Mouse (Mus musculus): ENCODE measurements around the gene Oosp2. TPM values are rescaled to one million over a fixed set of nuclear protein-coding genes. Genes with fewer than 3 reads are reported as not detected.

Gene Oosp2
- total RNA-seq, 1 experiment = not detected

DNA sequence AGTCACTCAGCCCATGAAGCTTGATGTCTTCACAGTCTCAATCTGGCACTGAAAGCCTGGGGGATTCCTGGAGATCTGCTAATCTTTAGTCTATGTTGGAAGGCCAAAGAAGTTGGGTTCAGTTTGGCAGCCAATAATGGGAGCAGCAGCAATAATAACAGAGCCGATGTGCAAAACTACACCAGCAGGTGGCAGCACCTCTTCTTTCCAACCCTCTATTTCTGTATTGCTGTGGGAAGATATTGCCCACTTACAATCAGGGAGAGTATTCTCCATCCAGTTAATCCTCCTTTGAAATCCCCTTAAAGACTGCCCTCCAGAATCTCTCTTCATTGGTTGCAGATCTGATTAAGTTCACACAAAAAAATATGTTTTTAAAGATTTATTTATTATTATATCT, 52.2 kb downstream of the Oosp2 start:
- in situ Hi-C loops (cut with MboI; ENCODE audit: low sequenced_read_pairs in 2 of 2, unreplicated experiment in 2 of 2) = loop anchor here (5.0 to 10.0 kb wide), 2 partner anchors 154 to 423 kb away; no protein-coding TSS in a partner anchor
- H3K9ac ChIP-seq (ENCODE audit: insufficient read depth, low read depth, low read length, poor library complexity, severe bottlenecking) = no peak overlapping the region
- H3K36me3 ChIP-seq (ENCODE audit: control insufficient read depth, insufficient read depth, low read length, poor library complexity, severe bottlenecking) = no peaks in the 10 kb centered on the region
- H3K9me3 ChIP-seq (ENCODE audit: control insufficient read depth, insufficient read depth, low read depth, low read length) = no peaks in the 10 kb centered on the region
- H3K4me3 ChIP-seq (ENCODE audit: insufficient read depth in 1 of 2, low read depth in 1 of 2, low read length in 2 of 2, poor library complexity in 1 of 2, severe bottlenecking in 1 of 2) = no peak overlapping the region
- TF ChIP-seq ZC3H11A (IDR thresholded peaks at IDR 0.05; ENCODE audit: borderline replicate concordance, low read depth, low read length) (peak; percentile 51; the same call in 1 of the 2 replicates), HCFC1 (IDR thresholded peaks at IDR 0.05; ENCODE audit: borderline replicate concordance, insufficient read depth, low read length) (no peak)
- H3K27ac ChIP-seq (ENCODE audit: insufficient read depth, low read depth, low read length, poor library complexity, severe bottlenecking) = no peak overlapping the region
- peak; percentile 38 for DNase-seq (ENCODE audit: low read depth, low spot score)
- H3K4me1 ChIP-seq (ENCODE audit: control insufficient read depth in 2 of 2, insufficient read depth in 2 of 2, low read length in 2 of 2, poor library complexity in 1 of 2) = peaks cover 0 to 2% of the 10 kb centered on the region in 2 experiments; a peak in 1 of 4 replicates

DNA sequence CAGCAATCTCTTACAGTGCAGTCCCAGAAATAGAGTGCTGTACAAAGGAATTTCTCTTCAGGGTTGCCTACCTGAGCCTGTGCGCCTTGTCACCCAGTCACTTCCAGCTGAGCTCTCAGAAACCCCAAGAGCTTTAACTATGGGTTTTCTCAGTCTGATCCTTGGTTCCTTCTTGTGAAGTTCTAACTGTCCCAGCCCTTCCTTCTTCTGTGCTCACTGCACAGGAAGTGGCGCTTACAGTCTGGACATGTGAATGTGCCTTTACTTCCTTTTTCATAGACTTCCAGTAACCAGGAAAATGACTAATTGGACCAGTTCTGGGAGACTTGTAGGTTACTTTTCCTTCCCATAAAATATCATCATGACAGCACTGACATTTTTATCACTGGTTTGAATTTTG, 55.8 kb downstream of the Oosp2 start, which contains the start of gene Ms4a6d:
TSS of gene Ms4a6d (minus strand) at position 247 of the 400 bp plus-strand sequence.
- H3K9ac ChIP-seq (ENCODE audit: insufficient read depth, low read depth, low read length, poor library complexity, severe bottlenecking) = no peak within 1 kb of the TSS
- in situ Hi-C loops (cut with MboI; ENCODE audit: low sequenced_read_pairs in 2 of 2, unreplicated experiment in 2 of 2) = loop anchor here (5.0 to 10.0 kb wide), 2 partner anchors 158 to 420 kb away; no protein-coding TSS in a partner anchor
- no peaks in the 10 kb centered on the region for H3K9me3 ChIP-seq (ENCODE audit: control insufficient read depth, insufficient read depth, low read depth, low read length)
- no peaks in the 10 kb centered on the region for H3K4me1 ChIP-seq (ENCODE audit: control insufficient read depth in 2 of 2, insufficient read depth in 2 of 2, low read length in 2 of 2, poor library complexity in 1 of 2)
- no peak for DNase-seq (ENCODE audit: low read depth, low spot score)
- no peak within 1 kb of the TSS for H3K27ac ChIP-seq (ENCODE audit: insufficient read depth, low read depth, low read length, poor library complexity, severe bottlenecking)
- H3K4me3 ChIP-seq (ENCODE audit: insufficient read depth in 1 of 2, low read depth in 1 of 2, low read length in 2 of 2, poor library complexity in 1 of 2, severe bottlenecking in 1 of 2) = no peak within 1 kb of the TSS
- no peaks in the 10 kb centered on the region for H3K36me3 ChIP-seq (ENCODE audit: control insufficient read depth, insufficient read depth, low read length, poor library complexity, severe bottlenecking)
- TF ChIP-seq CHD2 (IDR thresholded peaks at IDR 0.05; ENCODE audit: low read depth, low read length) (no peak), ZC3H11A (IDR thresholded peaks at IDR 0.05; ENCODE audit: borderline replicate concordance, low read depth, low read length) (no peak), MAFK (IDR thresholded peaks at IDR 0.05; ENCODE audit: insufficient read depth, low read depth, low read length) (no peak), HCFC1 (IDR thresholded peaks at IDR 0.05; ENCODE audit: borderline replicate concordance, insufficient read depth, low read length) (no peak), ZNF384 (IDR thresholded peaks at IDR 0.05; ENCODE audit: low read depth, low read length) (no peak)

DNA sequence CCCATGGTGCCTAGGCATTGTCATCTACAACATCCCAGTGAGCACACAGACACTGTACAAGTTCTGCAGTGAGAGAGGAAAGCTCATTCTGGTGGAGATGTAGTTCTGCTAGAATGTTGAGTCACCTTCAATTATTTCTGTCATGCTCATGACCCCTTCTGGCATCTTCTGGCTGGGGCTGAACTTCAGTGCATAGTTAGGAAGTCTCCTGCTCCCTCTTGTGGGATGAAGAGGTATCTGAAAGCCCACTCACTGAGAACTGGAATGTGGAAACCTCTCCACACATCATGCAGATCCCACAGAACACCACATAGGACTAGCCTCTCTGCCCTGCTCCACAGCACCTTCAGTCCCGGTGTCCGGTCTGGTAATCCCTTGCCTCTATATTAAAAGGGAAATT, 58.3 kb downstream of the Oosp2 start:
- H3K9me3 ChIP-seq (ENCODE audit: control insufficient read depth, insufficient read depth, low read depth, low read length) = no peaks in the 10 kb centered on the region
- H3K36me3 ChIP-seq (ENCODE audit: control insufficient read depth, insufficient read depth, low read length, poor library complexity, severe bottlenecking) = no peaks in the 10 kb centered on the region
- H3K27ac ChIP-seq (ENCODE audit: insufficient read depth, low read depth, low read length, poor library complexity, severe bottlenecking) = no peak overlapping the region
- peak; percentile 13 for DNase-seq (ENCODE audit: low read depth, low spot score)
- H3K4me3 ChIP-seq (ENCODE audit: insufficient read depth in 1 of 2, low read depth in 1 of 2, low read length in 2 of 2, poor library complexity in 1 of 2, severe bottlenecking in 1 of 2) = no peak overlapping the region
- in situ Hi-C loops (cut with MboI; ENCODE audit: low sequenced_read_pairs in 2 of 2, unreplicated experiment in 2 of 2) = loop anchor here (10.0 kb wide), 1 partner anchor 417 kb away; no protein-coding TSS in a partner anchor
- H3K9ac ChIP-seq (ENCODE audit: insufficient read depth, low read depth, low read length, poor library complexity, severe bottlenecking) = no peak overlapping the region
- TF ChIP-seq ZC3H11A (IDR thresholded peaks at IDR 0.05; ENCODE audit: borderline replicate concordance, low read depth, low read length) (peak; percentile 65; the same call in 1 of the 2 replicates), CHD2 (IDR thresholded peaks at IDR 0.05; ENCODE audit: low read depth, low read length) (no peak), MAFK (IDR thresholded peaks at IDR 0.05; ENCODE audit: insufficient read depth, low read depth, low read length) (no peak), HCFC1 (IDR thresholded peaks at IDR 0.05; ENCODE audit: borderline replicate concordance, insufficient read depth, low read length) (no peak), ZNF384 (IDR thresholded peaks at IDR 0.05; ENCODE audit: low read depth, low read length) (no peak)
- no peaks in the 10 kb centered on the region for H3K4me1 ChIP-seq (ENCODE audit: control insufficient read depth in 2 of 2, insufficient read depth in 2 of 2, low read length in 2 of 2, poor library complexity in 1 of 2)

DNA sequence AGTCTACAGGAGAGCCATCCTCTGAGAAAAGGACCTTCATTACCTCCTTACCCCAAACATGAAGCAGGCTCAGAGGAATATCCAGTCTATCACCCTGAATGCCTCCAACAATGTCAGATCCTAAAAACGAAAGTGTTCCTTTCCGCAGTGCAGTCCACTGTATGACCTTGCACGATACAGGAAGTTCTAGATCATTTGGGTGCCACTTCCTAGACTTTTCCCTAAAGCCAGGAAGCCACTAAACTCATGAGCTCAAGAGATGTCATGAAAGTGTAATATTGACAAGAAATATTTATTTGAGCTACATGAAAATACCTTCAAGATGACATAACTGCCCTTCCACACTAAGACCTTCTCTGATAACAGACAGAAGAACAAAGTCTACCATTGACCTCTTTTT, 59.0 kb downstream of the Oosp2 start:
- Histone ChIP-seq H3K36me3 (ENCODE audit: control insufficient read depth, insufficient read depth, low read length, poor library complexity, severe bottlenecking) (no peaks in the 10 kb centered on the region), H3K4me1 (ENCODE audit: control insufficient read depth in 2 of 2, insufficient read depth in 2 of 2, low read length in 2 of 2, poor library complexity in 1 of 2) (no peaks in the 10 kb centered on the region), H3K27ac (ENCODE audit: insufficient read depth, low read depth, low read length, poor library complexity, severe bottlenecking) (no peak overlapping the region), H3K4me3 (ENCODE audit: insufficient read depth in 1 of 2, low read depth in 1 of 2, low read length in 2 of 2, poor library complexity in 1 of 2, severe bottlenecking in 1 of 2) (no peak overlapping the region), H3K9me3 (ENCODE audit: control insufficient read depth, insufficient read depth, low read depth, low read length) (no peaks in the 10 kb centered on the region), H3K9ac (ENCODE audit: insufficient read depth, low read depth, low read length, poor library complexity, severe bottlenecking) (no peak overlapping the region)
- in situ Hi-C loops (cut with MboI; ENCODE audit: low sequenced_read_pairs in 2 of 2, unreplicated experiment in 2 of 2) = loop anchor here (10.0 kb wide), 1 partner anchor 417 kb away; no protein-coding TSS in a partner anchor
- no peak for DNase-seq (ENCODE audit: low read depth, low spot score)
- TF ChIP-seq HCFC1 (IDR thresholded peaks at IDR 0.05; ENCODE audit: borderline replicate concordance, insufficient read depth, low read length) (no peak), MAFK (IDR thresholded peaks at IDR 0.05; ENCODE audit: insufficient read depth, low read depth, low read length) (no peak), ZC3H11A (IDR thresholded peaks at IDR 0.05; ENCODE audit: borderline replicate concordance, low read depth, low read length) (no peak), CHD2 (IDR thresholded peaks at IDR 0.05; ENCODE audit: low read depth, low read length) (no peak), ZNF384 (IDR thresholded peaks at IDR 0.05; ENCODE audit: low read depth, low read length) (no peak)

Other genes starting within 250 kb of the Oosp2 start
- not detected in 2 replicates for gene Ms4a4b, start 217.0 kb downstream of the Oosp2 start, total RNA-seq (2012; rRNA removed)
- not detected in 2 replicates for gene Ms4a6c, start 191.2 kb downstream of the Oosp2 start, total RNA-seq (2012; rRNA removed)
- gene Gm8369, start 174.6 kb downstream of the Oosp2 start, total RNA-seq (2012; rRNA removed) = not detected in 2 replicates
- gene Ms4a6b, start 144.0 kb downstream of the Oosp2 start, total RNA-seq (2012; rRNA removed) = not detected in 2 replicates
- gene Ms4a4d, start 123.8 kb downstream of the Oosp2 start, total RNA-seq (2012; rRNA removed) = 0.58 and 1.8 TPM in 2 replicates
- 2.3 and 4.0 TPM in 2 replicates for gene Ms4a6d, start 55.7 kb downstream of the Oosp2 start, total RNA-seq (2012; rRNA removed)
- not detected in 2 replicates for gene Ms4a2, start 36.8 kb downstream of the Oosp2 start, total RNA-seq (2012; rRNA removed)
- not detected in 2 replicates for gene Ms4a3, start 19.7 kb downstream of the Oosp2 start, total RNA-seq (2012; rRNA removed)
- not detected in 2 replicates for gene Oosp1, start 30.6 kb upstream of the Oosp2 start, total RNA-seq (2012; rRNA removed)
- not detected in 2 replicates for gene Oosp3, start 36.5 kb upstream of the Oosp2 start, total RNA-seq (2012; rRNA removed)
- not detected in 2 replicates for gene Gif, start 87.0 kb upstream of the Oosp2 start, total RNA-seq (2012; rRNA removed)
- gene Mrpl16, start 109.8 kb upstream of the Oosp2 start, total RNA-seq (2012; rRNA removed) = 31.9 and 36.0 TPM in 2 replicates
- gene Stx3, start 158.8 kb upstream of the Oosp2 start, total RNA-seq (2012; rRNA removed) = 21.6 and 34.3 TPM in 2 replicates
- not detected in 2 replicates for gene Olfr1417, start 178.7 kb upstream of the Oosp2 start, total RNA-seq (2012; rRNA removed)
- not detected in 2 replicates for gene Olfr1418, start 200.5 kb upstream of the Oosp2 start, total RNA-seq (2012; rRNA removed)
- gene Olfr1419, start 214.5 kb upstream of the Oosp2 start, total RNA-seq (2012; rRNA removed) = not detected in 2 replicates
- gene Olfr1420, start 226.0 kb upstream of the Oosp2 start, total RNA-seq (2012; rRNA removed) = not detected in 2 replicates

Measured in ES-E14 (cell line).